Mouse (Mus musculus): ENCODE results near the gene Defb23.
"Not testable (repeated sequence)": the region's sequence is repeated elsewhere in the genome, so short reads cannot be mapped to it uniquely, and the experiment has no call there.

Defb23 gene

DNA sequence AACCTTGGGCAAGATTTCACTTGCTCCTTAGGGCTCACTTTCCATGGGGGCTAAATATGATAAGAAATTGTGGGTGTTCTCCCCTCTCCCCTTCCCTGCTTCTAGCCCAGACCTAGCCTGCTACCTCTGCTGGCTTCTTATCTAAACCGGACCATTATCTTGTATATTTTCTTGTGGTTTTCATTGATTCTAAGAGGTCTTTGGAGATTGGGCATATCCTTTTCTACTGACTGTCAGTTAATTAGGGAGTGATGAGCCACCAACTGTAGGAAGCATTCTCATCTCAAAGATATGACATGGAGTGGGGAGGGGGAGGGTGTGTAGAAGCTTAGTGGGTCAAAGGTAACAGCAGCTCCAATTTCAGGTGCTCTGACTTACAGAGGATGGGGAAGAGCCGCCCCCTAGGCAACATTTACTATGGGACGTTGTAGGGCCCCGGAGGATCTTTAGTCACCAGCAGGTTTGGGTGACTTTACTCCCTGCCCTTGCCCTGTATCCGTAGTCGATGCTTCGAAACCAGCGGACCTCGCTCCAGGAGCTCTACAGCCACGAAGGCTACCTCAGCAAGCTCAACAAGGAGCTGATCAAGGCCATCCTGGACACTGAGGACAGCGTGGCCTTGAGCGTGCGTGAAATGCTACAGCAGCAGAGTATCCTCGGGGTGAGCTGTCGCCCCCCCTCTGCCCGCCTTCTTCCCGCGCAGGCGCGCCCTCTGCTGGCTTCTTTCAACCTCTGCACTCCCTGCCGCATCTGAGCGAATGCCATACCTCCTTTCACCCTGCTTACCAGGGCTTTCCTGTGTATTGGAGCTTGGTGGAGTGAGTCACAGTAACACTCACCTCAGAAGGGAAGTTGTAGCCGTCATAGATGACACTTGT, 27.2 kb downstream of the Defb23 start:
- peak; percentile 68 to 83 for DNase-seq (ENCODE audit: low spot score in 2 of 2)

DNA sequence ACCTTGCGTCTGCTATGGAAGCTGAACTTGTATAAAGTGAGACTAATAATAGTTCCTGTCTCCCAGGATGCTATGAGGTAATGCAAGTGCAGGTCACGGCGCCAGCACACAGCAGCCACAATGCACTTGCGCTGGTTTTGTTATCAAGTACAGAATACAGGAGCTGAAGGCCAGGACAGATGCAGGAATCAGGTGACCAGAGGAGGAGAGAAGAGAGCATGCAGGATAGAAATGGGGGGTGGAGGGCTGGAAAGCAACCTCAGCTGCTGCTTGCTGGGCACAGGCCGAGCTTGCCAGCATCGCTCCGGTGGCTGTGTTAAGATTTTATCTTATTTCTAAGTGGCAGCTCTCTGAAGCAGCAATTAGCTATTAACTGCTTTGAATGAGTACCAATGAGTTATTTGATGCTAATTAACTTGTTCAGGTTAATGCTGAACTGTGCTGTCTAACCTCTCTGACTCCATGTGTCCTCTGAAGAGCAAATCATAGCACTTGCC, 28.0 kb downstream of the Defb23 start:
- no peak for DNase-seq (ENCODE audit: low spot score in 2 of 2)

DNA sequence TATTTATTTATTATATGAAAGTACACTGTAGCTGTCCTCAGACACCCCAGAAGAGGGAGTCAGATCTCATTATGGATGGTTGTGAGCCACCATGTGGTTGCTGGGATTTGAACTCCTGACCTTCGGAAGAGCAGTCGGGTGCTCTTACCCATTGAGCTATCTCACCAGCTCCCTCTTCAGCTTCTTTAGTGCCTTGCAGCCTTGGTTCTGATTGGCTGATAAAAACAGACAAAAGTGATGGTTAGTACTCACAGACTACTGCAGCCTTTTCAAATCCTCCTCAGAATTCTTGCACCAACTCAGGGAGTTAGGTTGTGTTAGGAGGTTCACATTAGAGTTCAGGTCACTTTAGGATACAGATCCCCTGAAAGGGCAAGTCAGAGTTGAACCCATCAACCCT, 35.9 kb downstream of the Defb23 start:
- DNase-seq (ENCODE audit: low spot score in 2 of 2) = not testable (repeated sequence)

DNA sequence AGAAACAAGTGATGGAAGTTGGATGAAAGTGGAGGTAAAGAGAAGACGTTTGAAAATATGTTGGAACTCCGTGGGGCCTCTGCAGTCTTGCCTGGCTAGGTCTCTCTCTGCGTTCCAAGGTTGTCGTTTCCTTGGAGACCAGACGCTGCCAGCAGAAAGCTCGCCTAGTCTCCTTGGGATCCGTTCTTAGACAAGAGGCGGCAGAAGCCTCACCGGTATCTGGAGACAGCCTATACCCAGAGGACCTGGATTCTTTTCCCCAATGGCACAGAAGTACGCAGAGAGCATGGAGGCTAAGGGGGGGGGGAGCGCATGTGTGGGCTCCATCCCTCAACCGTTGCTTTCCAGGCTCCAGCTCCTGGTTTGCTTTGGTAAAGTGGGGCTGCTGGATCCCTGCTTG, 36.9 kb downstream of the Defb23 start:
- DNase-seq (ENCODE audit: low spot score in 2 of 2) = no peak

GRCm38 (mm10) chr2:152415786-152416185, 48.6 kb downstream of the Defb23 start:
- no peak for DNase-seq (ENCODE audit: low spot score in 2 of 2)

DNA sequence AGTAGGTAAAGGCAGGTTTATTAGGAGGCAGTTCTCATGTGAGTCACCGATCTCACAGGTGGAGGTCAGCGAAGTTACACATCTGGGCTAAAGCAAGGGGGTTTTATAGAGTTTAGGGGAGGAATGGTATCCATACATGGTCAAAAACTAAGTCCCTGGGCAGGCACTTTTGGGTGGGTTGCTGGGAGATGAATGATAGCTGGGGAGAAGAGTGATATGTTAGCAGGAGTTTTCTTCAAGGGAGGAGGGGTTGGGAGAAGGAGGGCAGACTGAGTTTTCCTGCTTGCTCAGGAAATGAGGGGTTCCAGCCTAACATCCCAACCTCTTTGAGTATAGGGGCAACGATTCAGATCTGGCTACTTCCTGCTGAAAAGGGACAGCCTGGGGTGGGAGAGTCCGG, 49.1 kb downstream of the Defb23 start, which contains the start of gene 6820408C15Rik:
Gene 6820408C15Rik (plus strand): TSS at position 301 of the 400 bp plus-strand sequence.
- DNase-seq (ENCODE audit: low spot score in 2 of 2) = no peak

DNA sequence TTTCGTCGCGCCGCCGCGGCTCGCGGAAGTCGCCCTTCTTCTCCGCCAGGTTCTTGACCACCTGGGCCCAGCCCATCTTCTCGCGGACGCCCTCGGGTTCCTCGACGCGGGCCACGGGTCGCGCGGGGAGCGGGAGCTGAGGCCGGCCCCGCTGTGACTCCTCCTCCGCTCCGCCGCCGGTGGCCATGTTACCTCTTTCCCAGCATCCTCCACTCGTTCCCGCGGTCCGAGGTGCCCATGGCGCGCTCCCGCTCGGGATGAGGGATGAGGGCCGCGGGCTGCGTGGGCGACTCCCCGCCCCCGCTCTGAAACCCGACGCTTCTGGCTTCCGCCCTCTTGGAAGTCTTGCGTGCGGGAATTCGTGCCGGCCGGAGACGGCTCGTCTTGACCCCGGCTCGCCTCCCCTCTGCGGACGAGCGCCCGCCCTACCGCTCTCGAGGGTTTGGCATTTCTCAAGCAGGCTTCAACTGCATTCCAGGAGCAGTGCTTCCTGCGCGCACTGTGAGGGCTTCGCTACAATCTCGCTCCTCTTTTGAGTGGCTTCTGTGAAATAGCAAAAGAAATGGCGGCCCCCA, 49.7 kb downstream of the Defb23 start, which contains the start of gene Zcchc3:
Gene Zcchc3 (minus strand): TSS at position 437 of the 575 bp plus-strand sequence.
- peak; percentile 80 to 84 for DNase-seq (ENCODE audit: low spot score in 2 of 2)

DNA sequence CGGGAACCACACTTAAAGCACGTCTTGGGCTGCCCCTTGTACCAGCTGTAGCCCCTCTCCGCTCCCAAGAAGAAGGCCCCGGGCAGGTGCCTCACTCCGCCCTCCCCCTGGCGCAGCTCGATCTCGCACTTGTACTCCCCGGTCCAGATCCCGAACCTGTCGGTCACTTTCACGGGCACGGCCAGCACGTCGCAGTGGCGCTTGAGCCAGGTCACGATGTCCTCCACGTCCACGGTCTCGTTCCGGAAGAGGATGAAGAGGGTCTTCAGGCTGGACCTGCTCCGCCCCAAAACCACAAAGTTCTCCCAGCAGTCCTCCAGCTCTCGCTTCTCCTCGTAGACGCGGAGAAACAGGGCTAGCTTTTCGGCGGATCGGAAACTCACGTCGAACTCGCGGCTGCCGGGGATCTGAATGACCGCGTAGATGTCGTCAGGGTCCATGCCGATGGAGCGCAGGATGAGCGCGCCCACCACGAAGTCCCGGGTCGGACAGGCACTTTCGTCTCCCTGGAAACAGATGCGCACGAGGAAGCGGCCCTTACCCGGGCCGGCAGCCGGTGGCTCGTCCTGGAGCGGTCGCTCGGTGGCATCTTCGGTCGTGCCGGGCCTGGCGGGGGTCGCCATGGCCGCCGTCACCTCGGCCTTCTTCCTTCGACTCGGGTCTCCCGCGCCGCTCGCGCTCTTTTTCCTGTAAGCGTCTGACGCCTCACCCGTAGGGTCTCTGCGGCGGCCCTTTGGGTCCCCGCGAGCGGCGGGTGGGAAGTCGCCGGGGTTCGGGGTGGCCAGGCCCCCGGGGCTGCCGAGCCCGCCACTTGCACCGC, 50.4 kb downstream of the Defb23 start:
- peak in 1 of 2 experiments; percentile 29 for DNase-seq (ENCODE audit: low spot score in 2 of 2)

DNA sequence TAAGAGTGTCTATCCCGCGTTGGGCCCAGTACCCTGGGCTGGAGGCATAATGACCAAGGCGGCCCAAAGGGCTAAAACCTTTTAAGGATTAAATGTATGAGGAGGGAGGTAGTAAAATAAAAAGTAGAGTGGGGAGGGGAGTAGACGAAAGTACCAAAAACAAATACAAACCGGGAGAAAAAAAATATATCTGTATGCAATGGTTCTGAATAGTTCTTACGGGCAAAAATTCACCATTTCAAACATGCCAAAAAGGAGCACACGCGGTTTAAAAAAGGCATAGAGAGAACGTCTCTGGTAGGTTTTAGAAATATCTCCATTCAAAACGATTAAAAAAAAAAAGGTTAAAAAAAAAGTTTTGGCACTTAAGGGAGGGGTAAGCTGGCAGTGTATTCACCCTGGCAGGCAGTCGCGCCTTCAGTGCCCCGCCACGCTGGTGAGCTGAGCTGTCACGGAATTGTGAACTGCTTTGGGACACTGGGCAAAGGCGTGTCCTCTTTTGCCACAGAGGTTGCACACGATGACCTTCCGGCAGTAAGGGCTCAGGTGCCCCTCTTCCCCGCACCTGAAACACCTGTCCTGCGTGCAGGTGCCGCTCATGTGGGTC, 51.2 kb downstream of the Defb23 start:
- DNase-seq (ENCODE audit: low spot score in 2 of 2) = no peak

GRCm38 (mm10) chr2:152412526-152413157, 51.8 kb downstream of the Defb23 start:
- DNase-seq (ENCODE audit: low spot score in 2 of 2) = no peak

GRCm38 (mm10) chr2:152411471-152411870, 52.9 kb downstream of the Defb23 start:
- no peak for DNase-seq (ENCODE audit: low spot score in 2 of 2)

DNA sequence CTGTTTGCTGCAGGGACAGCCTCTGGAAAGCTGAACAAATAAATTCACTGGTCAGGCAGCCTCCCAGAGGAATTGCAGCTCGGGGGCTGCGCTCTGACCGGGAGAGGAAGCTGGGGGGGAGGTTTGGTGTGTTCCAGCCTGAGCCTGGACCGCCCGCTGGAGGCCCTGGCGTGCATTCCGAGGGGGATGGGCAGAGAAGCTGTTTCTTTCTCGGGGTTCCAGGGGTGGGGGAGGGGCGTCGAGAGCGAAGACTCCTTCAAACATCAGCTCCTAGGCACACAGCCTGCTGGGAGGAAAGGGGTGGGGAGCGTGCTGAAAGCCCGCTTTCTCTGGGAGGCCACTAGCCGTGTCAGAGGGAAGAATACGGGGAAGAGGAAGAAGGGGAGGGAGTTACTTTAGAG, 53.4 kb downstream of the Defb23 start:
- peak in 1 of 2 experiments; percentile 75 for DNase-seq (ENCODE audit: low spot score in 2 of 2)

GRCm38 (mm10) chr2:152409781-152410180, 54.6 kb downstream of the Defb23 start:
- DNase-seq (ENCODE audit: low spot score in 2 of 2) = no peak

Data from urinary bladder, postnatal 36 days (tissue).